Mouse (Mus musculus) hindbrain, postnatal 0 days (tissue): Measurements from ENCODE around the gene Bco2. TPM values are rescaled to one million over a fixed set of nuclear protein-coding genes. Genes with fewer than 3 reads are reported as not detected.

Experiments used
- ATAC-seq: fragments of 200-750 bp; cut with Nextera tagmentation; 2 replicates; pipeline ENCODE4 v1.8.0; 2017; ENCODE audit warnings: mild to moderate bottlenecking, moderate TSS enrichment, moderate library complexity
- DNase-seq: peaks from one replicate; pipeline ENCODE4 v3.0.0-alpha.2; 2015; ENCODE audit warnings: low spot score
- H3K27ac ChIP-seq: fragments of 300-500 bp; sonication (generic); 2 replicates; pipeline ENCODE4 v1.5.1; 2014; ENCODE audit warnings: mild to moderate bottlenecking
- H3K27me3 ChIP-seq: fragments of 300-500 bp; sonication (generic); 2 replicates; pipeline ENCODE4 v1.6.1; 2014; ENCODE audit warnings: low read length, mixed read lengths; ENCODE audit not compliant: insufficient read depth
- H3K36me3 ChIP-seq: fragments of 300-500 bp; sonication (generic); 2 replicates; pipeline ENCODE4 v1.6.1; 2014; ENCODE audit warnings: low read length, mixed read lengths; ENCODE audit not compliant: insufficient read depth
- H3K4me1 ChIP-seq: fragments of 300-500 bp; sonication (generic); 2 replicates; pipeline ENCODE4 v1.6.1; 2014; ENCODE audit warnings: antibody characterized with exemption, low read length, mixed read lengths; ENCODE audit not compliant: insufficient read depth
- H3K4me2 ChIP-seq: fragments of 300-500 bp; sonication (generic); 2 replicates; pipeline ENCODE4 v1.6.1; 2014; ENCODE audit warnings: low read depth, mild to moderate bottlenecking, low read length, moderate library complexity, mixed read lengths
- H3K4me3 ChIP-seq: fragments of 300-500 bp; sonication (generic); 2 replicates; pipeline ENCODE4 v1.5.1; 2014; ENCODE audit warnings: low read length
- H3K9ac ChIP-seq: fragments of 300-500 bp; sonication (generic); replicated peaks from 2 replicates; pipeline ENCODE4 v1.6.1; 2014; ENCODE audit warnings: mild to moderate bottlenecking, low read length, moderate library complexity, mixed read lengths
- H3K9me3 ChIP-seq: fragments of 300-500 bp; sonication (generic); 2 replicates; pipeline ENCODE4 v1.6.1; 2016; ENCODE audit warnings: low read length, mixed read lengths
- CTCF ChIP-seq: IDR thresholded peaks from 2 replicates; pipeline ENCODE4 v1.5.1; 2016; ENCODE audit warnings: antibody characterized with exemption, control low read depth, low read depth
- WGBS: fragments of 180-500 bp; shearing (Covaris S2); extraction: QIAGEN DNeasy Blood & Tissue Kit; methylation state at CpG from one replicate; pipeline ENCODE4 v1.1.7; 2014; 5-methylcytosine and 5-hydroxymethylcytosine counted together
- polyA plus RNA-seq: library from polyadenylated mRNA; unstranded; fragments of >200 nt; fragmentation: Nextera tagmentation; extraction: Ambion mirVana; gene quantifications from 2 replicates; pipeline ENCODE4 v1.2.1, GENCODE M21; 2015
- total RNA-seq: library from RNA; depleted of rRNA; stranded (reverse); fragments of >200 nt; gene quantifications from 2 replicates; pipeline ENCODE4 v1.2.3, GENCODE M21; 2014

The Bco2 gene
- total and polyA plus RNA-seq, 2 experiments from 2014 or later: 0.21 to 0.48 TPM

- no peaks in the 10 kb centered on the region for H3K4me1 ChIP-seq
- no peak within 1 kb of the TSS for H3K4me2 ChIP-seq
- ATAC-seq (no peak), DNase-seq (no peak)
- no peak within 1 kb of the TSS for H3K9ac ChIP-seq
- H3K36me3 ChIP-seq: no peaks in the 10 kb centered on the region
- TF ChIP-seq CTCF: no peak
- H3K4me3 ChIP-seq: no peak within 1 kb of the TSS
- H3K27ac ChIP-seq: no peak within 1 kb of the TSS
- no peaks in the 10 kb centered on the region for H3K27me3 ChIP-seq
- 91% methylated on average over 38 of the region's 38 CpGs for WGBS
- H3K9me3 ChIP-seq: no peaks in the 10 kb centered on the region
Observed at GRCm38 (mm10) chr9:50561145-50561917, 6.3 kb upstream of the Bco2 start, which contains the start of gene Tex12. Tex12 (minus strand) TSS chr9:50561325.

GRCm38 (mm10) chr9:50554241-50555093, 514 bp downstream of the Bco2 start, which contains the start of gene Il18:
Il18 (plus strand) TSS chr9:50554827.
- H3K4me1 ChIP-seq: no peaks in the 10 kb centered on the region; the same call in 1 of the 2 replicates
- H3K9ac ChIP-seq: peak within 1 kb of the TSS; percentile 33; the same call in 1 of the 2 replicates
- ATAC-seq: peak; percentile 99

GRCm38 (mm10) chr9:50553547-50553946, 1.4 kb downstream of the Bco2 start:
- Histone ChIP-seq H3K27me3 (no peaks in the 10 kb centered on the region), H3K9ac (no peak overlapping the region), H3K4me3 (no peak overlapping the region), H3K36me3 (no peaks in the 10 kb centered on the region), H3K4me2 (no peak overlapping the region), H3K9me3 (no peaks in the 10 kb centered on the region), H3K27ac (no peak overlapping the region; the same call in 1 of the 2 replicates), H3K4me1 (no peaks in the 10 kb centered on the region; the same call in 1 of the 2 replicates)
- DNase-seq (no peak), ATAC-seq (no peak)
- 78% methylated on average over 2 of the region's 2 CpGs for WGBS
- no peak for TF ChIP-seq CTCF

More at GRCm38 (mm10) chr9:50554241-50555093, 514 bp downstream of the Bco2 start, which contains the start of gene Il18:
- WGBS: 20% methylated on average over 12 of the region's 12 CpGs
- peak within 1 kb of the TSS; percentile 53 for H3K4me2 ChIP-seq
- no peaks in the 10 kb centered on the region for H3K27me3 ChIP-seq
- no peaks in the 10 kb centered on the region for H3K9me3 ChIP-seq
- H3K36me3 ChIP-seq: no peaks in the 10 kb centered on the region
- peak; percentile 86 for DNase-seq
- peak within 1 kb of the TSS; percentile 27 for H3K4me3 ChIP-seq
- no peak for TF ChIP-seq CTCF
- peak within 1 kb of the TSS; percentile 79 for H3K27ac ChIP-seq

- TF ChIP-seq CTCF: no peak
- no peak for DNase-seq
- ATAC-seq: no peak
- no peaks in the 10 kb centered on the region for H3K36me3 ChIP-seq
- no peaks in the 10 kb centered on the region for H3K9me3 ChIP-seq
- H3K27me3 ChIP-seq: no peaks in the 10 kb centered on the region
- H3K4me2 ChIP-seq: no peak overlapping the region
- 85% methylated on average over 5 of the region's 5 CpGs for WGBS
- H3K4me1 ChIP-seq: no peaks in the 10 kb centered on the region; the same call in 1 of the 2 replicates
- H3K9ac ChIP-seq: no peak overlapping the region
- no peak overlapping the region for H3K4me3 ChIP-seq
- H3K27ac ChIP-seq: no peak overlapping the region
Observed at GRCm38 (mm10) chr9:50552206-50552605, 2.8 kb downstream of the Bco2 start.

- Histone ChIP-seq H3K4me2 (no peak overlapping the region), H3K4me1 (no peaks in the 10 kb centered on the region), H3K27ac (no peak overlapping the region), H3K36me3 (no peaks in the 10 kb centered on the region), H3K9ac (no peak overlapping the region), H3K4me3 (no peak overlapping the region), H3K27me3 (no peaks in the 10 kb centered on the region), H3K9me3 (no peaks in the 10 kb centered on the region)
- 89% methylated on average over 4 of the region's 4 CpGs for WGBS
- ATAC-seq (no peak), DNase-seq (no peak)
- no peak for TF ChIP-seq CTCF
Observed at GRCm38 (mm10) chr9:50548936-50549335, 6.0 kb downstream of the Bco2 start.

GRCm38 (mm10) chr9:50547859-50548478, 7.0 kb downstream of the Bco2 start:
- ATAC-seq (no peak), DNase-seq (no peak)
- Histone ChIP-seq H3K4me1 (no peaks in the 10 kb centered on the region), H3K27ac (no peak overlapping the region), H3K4me3 (no peak overlapping the region), H3K4me2 (no peak overlapping the region), H3K9ac (no peak overlapping the region), H3K27me3 (no peaks in the 10 kb centered on the region), H3K36me3 (no peaks in the 10 kb centered on the region), H3K9me3 (no peaks in the 10 kb centered on the region)
- 56% methylated on average over 5 of the region's 5 CpGs for WGBS
- no peak for TF ChIP-seq CTCF
